Mouse (Mus musculus): ENCODE measurements around the gene Nfx1. TPM values are rescaled to one million over a fixed set of nuclear protein-coding genes. Genes with fewer than 3 reads are reported as not detected.

Nfx1 gene
- polyA plus RNA-seq, 1 experiment from 2014 or later, result 89.0 TPM

GRCm38 (mm10) chr4:41056742-41057332 lies 86.1 kb downstream of the Nfx1 start:
- H3K27ac ChIP-seq (ENCODE audit: low read depth, low read length), result no peak overlapping the region; the same call in 1 of the 2 replicates
- no peaks in the 10 kb centered on the region for H3K36me3 ChIP-seq (ENCODE audit: control insufficient read depth, insufficient read depth, low read length)
- DNase-seq (ENCODE audit: low spot score), result no peak
- H3K4me2 ChIP-seq, result no peak overlapping the region
- ATAC-seq (replicated peaks; ENCODE audit: low FRiP score), result peak; percentile 35; the same call in 1 of the 2 replicates
- peak overlapping the region; percentile 31; the same call in 1 of the 2 replicates for H3K9ac ChIP-seq (ENCODE audit: low read depth, low read length)
- WGBS, result 64% methylated on average over 7 of the region's 7 CpGs
- H3K4me1 ChIP-seq (replicated peaks; ENCODE audit: control insufficient read depth, insufficient read depth, low read length), result peaks cover 18% of the 10 kb centered on the region
- H3K27me3 ChIP-seq (replicated peaks; ENCODE audit: control insufficient read depth, insufficient read depth, low read length), result no peaks in the 10 kb centered on the region
- no peaks in the 10 kb centered on the region for H3K9me3 ChIP-seq (ENCODE audit: control insufficient read depth, low read length)
- no peak overlapping the region for H3K4me3 ChIP-seq (ENCODE audit: low read depth, low read length)

GRCm38 (mm10) chr4:41057361-41057760 lies 86.7 kb downstream of the Nfx1 start:
- 0 out of 2 replicates have a peak, but pooled peaks have one; percentile 49 for ATAC-seq (replicated peaks; ENCODE audit: low FRiP score)
- no peak overlapping the region for H3K4me2 ChIP-seq
- 64% methylated on average over 6 of the region's 9 CpGs for WGBS

GRCm38 (mm10) chr4:41063351-41063750 lies 92.6 kb downstream of the Nfx1 start:
- no peak for ATAC-seq (replicated peaks; ENCODE audit: low FRiP score)
- Histone ChIP-seq H3K9me3 (ENCODE audit: control insufficient read depth, low read length) (no peaks in the 10 kb centered on the region), H3K27ac (ENCODE audit: low read depth, low read length) (no peak overlapping the region), H3K27me3 (replicated peaks; ENCODE audit: control insufficient read depth, insufficient read depth, low read length) (no peaks in the 10 kb centered on the region), H3K36me3 (ENCODE audit: control insufficient read depth, insufficient read depth, low read length) (no peaks in the 10 kb centered on the region), H3K4me3 (ENCODE audit: low read depth, low read length) (no peak overlapping the region), H3K9ac (ENCODE audit: low read depth, low read length) (no peak overlapping the region), H3K4me1 (replicated peaks; ENCODE audit: control insufficient read depth, insufficient read depth, low read length) (no peaks in the 10 kb centered on the region), H3K4me2 (no peak overlapping the region)
- DNase-seq (ENCODE audit: low spot score), result no peak
- 64% methylated on average over 3 of the region's 3 CpGs for WGBS

More at GRCm38 (mm10) chr4:41057361-41057760, 86.7 kb downstream of the Nfx1 start:
- peaks cover 18% of the 10 kb centered on the region for H3K4me1 ChIP-seq (replicated peaks; ENCODE audit: control insufficient read depth, insufficient read depth, low read length)
- DNase-seq (ENCODE audit: low spot score), result no peak
- no peaks in the 10 kb centered on the region for H3K9me3 ChIP-seq (ENCODE audit: control insufficient read depth, low read length)
- H3K36me3 ChIP-seq (ENCODE audit: control insufficient read depth, insufficient read depth, low read length), result no peaks in the 10 kb centered on the region
- no peak overlapping the region for H3K4me3 ChIP-seq (ENCODE audit: low read depth, low read length)
- H3K27me3 ChIP-seq (replicated peaks; ENCODE audit: control insufficient read depth, insufficient read depth, low read length), result no peaks in the 10 kb centered on the region
- H3K27ac ChIP-seq (ENCODE audit: low read depth, low read length), result no peak overlapping the region
- H3K9ac ChIP-seq (ENCODE audit: low read depth, low read length), result no peak overlapping the region

GRCm38 (mm10) chr4:41063894-41064673 lies 93.4 kb downstream of the Nfx1 start:
- Histone ChIP-seq H3K27me3 (replicated peaks; ENCODE audit: control insufficient read depth, insufficient read depth, low read length) (no peaks in the 10 kb centered on the region), H3K4me2 (peak overlapping the region; percentile 53), H3K9me3 (ENCODE audit: control insufficient read depth, low read length) (no peaks in the 10 kb centered on the region), H3K4me1 (replicated peaks; ENCODE audit: control insufficient read depth, insufficient read depth, low read length) (no peaks in the 10 kb centered on the region), H3K27ac (ENCODE audit: low read depth, low read length) (no peak overlapping the region), H3K4me3 (ENCODE audit: low read depth, low read length) (no peak overlapping the region), H3K9ac (ENCODE audit: low read depth, low read length) (no peak overlapping the region), H3K36me3 (ENCODE audit: control insufficient read depth, insufficient read depth, low read length) (no peaks in the 10 kb centered on the region)
- WGBS, result 17% methylated on average over 16 of the region's 16 CpGs
- ATAC-seq (replicated peaks; ENCODE audit: low FRiP score) (no peak), DNase-seq (ENCODE audit: low spot score) (no peak)

GRCm38 (mm10) chr4:41065196-41065595 lies 94.5 kb downstream of the Nfx1 start:
- Histone ChIP-seq H3K4me2 (no peak overlapping the region), H3K9ac (ENCODE audit: low read depth, low read length) (no peak overlapping the region), H3K27ac (ENCODE audit: low read depth, low read length) (no peak overlapping the region), H3K27me3 (replicated peaks; ENCODE audit: control insufficient read depth, insufficient read depth, low read length) (no peaks in the 10 kb centered on the region), H3K4me1 (replicated peaks; ENCODE audit: control insufficient read depth, insufficient read depth, low read length) (no peaks in the 10 kb centered on the region), H3K36me3 (ENCODE audit: control insufficient read depth, insufficient read depth, low read length) (no peaks in the 10 kb centered on the region), H3K4me3 (ENCODE audit: low read depth, low read length) (no peak overlapping the region), H3K9me3 (ENCODE audit: control insufficient read depth, low read length) (no peaks in the 10 kb centered on the region)
- no peak for ATAC-seq (replicated peaks; ENCODE audit: low FRiP score)
- WGBS, result 85% methylated on average over 4 of the region's 4 CpGs
- no peak for DNase-seq (ENCODE audit: low spot score)

GRCm38 (mm10) chr4:41071500-41072429 lies 101.1 kb downstream of the Nfx1 start:
- Histone ChIP-seq H3K4me1 (replicated peaks; ENCODE audit: control insufficient read depth, insufficient read depth, low read length) (no peaks in the 10 kb centered on the region), H3K4me3 (ENCODE audit: low read depth, low read length) (no peak overlapping the region), H3K27ac (ENCODE audit: low read depth, low read length) (no peak overlapping the region), H3K4me2 (no peak overlapping the region), H3K36me3 (ENCODE audit: control insufficient read depth, insufficient read depth, low read length) (no peaks in the 10 kb centered on the region), H3K9me3 (ENCODE audit: control insufficient read depth, low read length) (no peaks in the 10 kb centered on the region), H3K9ac (ENCODE audit: low read depth, low read length) (no peak overlapping the region), H3K27me3 (replicated peaks; ENCODE audit: control insufficient read depth, insufficient read depth, low read length) (no peaks in the 10 kb centered on the region)
- DNase-seq (ENCODE audit: low spot score) (no peak), ATAC-seq (replicated peaks; ENCODE audit: low FRiP score) (no peak)
- 80% methylated on average over 14 of the region's 14 CpGs for WGBS

GRCm38 (mm10) chr4:41073008-41073817 lies 102.5 kb downstream of the Nfx1 start:
- DNase-seq (ENCODE audit: low spot score) (no peak), ATAC-seq (replicated peaks; ENCODE audit: low FRiP score) (no peak)
- H3K4me1 ChIP-seq (replicated peaks; ENCODE audit: control insufficient read depth, insufficient read depth, low read length), result no peaks in the 10 kb centered on the region
- H3K9ac ChIP-seq (ENCODE audit: low read depth, low read length), result no peak overlapping the region
- H3K4me2 ChIP-seq, result no peak overlapping the region
- no peaks in the 10 kb centered on the region for H3K27me3 ChIP-seq (replicated peaks; ENCODE audit: control insufficient read depth, insufficient read depth, low read length)
- 58% methylated on average over 12 of the region's 12 CpGs for WGBS
- no peak overlapping the region for H3K27ac ChIP-seq (ENCODE audit: low read depth, low read length)
- H3K36me3 ChIP-seq (ENCODE audit: control insufficient read depth, insufficient read depth, low read length), result no peaks in the 10 kb centered on the region
- no peak overlapping the region for H3K4me3 ChIP-seq (ENCODE audit: low read depth, low read length)
- no peaks in the 10 kb centered on the region for H3K9me3 ChIP-seq (ENCODE audit: control insufficient read depth, low read length)

- Histone ChIP-seq H3K9ac (ENCODE audit: low read depth, low read length) (no peak overlapping the region), H3K36me3 (ENCODE audit: control insufficient read depth, insufficient read depth, low read length) (no peaks in the 10 kb centered on the region), H3K9me3 (ENCODE audit: control insufficient read depth, low read length) (no peaks in the 10 kb centered on the region), H3K27ac (ENCODE audit: low read depth, low read length) (no peak overlapping the region), H3K4me1 (replicated peaks; ENCODE audit: control insufficient read depth, insufficient read depth, low read length) (no peaks in the 10 kb centered on the region), H3K4me3 (ENCODE audit: low read depth, low read length) (no peak overlapping the region), H3K4me2 (no peak overlapping the region), H3K27me3 (replicated peaks; ENCODE audit: control insufficient read depth, insufficient read depth, low read length) (no peaks in the 10 kb centered on the region)
- WGBS, result 83% methylated on average over 6 of the region's 6 CpGs
- DNase-seq (ENCODE audit: low spot score) (no peak), ATAC-seq (replicated peaks; ENCODE audit: low FRiP score) (no peak)
Measured at GRCm38 (mm10) chr4:41074461-41074860, 103.8 kb downstream of the Nfx1 start.
